Mouse (Mus musculus) hindbrain, embryonic 11.5 days (tissue): ENCODE results near the gene Rhbdf2. TPM values are rescaled to one million over a fixed set of nuclear protein-coding genes. Genes with fewer than 3 reads are reported as not detected.
A peak's percentile ranks its signal among the peaks of the same experiment; 100 is the strongest.

Source experiments
- ATAC-seq: fragments of 200-750 bp; cut with Nextera tagmentation; 2 replicates; pipeline ENCODE4 v1.8.0; 2017; ENCODE audit warnings: mild to moderate bottlenecking, moderate TSS enrichment, moderate library complexity; ENCODE audit not compliant: low FRiP score
- DNase-seq: peaks from one replicate; pipeline ENCODE4 v3.0.0-alpha.2; 2015; ENCODE audit warnings: low spot score
- H3K27ac ChIP-seq: fragments of 300-500 bp; sonication (generic); 2 replicates; pipeline ENCODE4 v1.5.1; 2014; ENCODE audit warnings: mild to moderate bottlenecking, low read depth, low read length
- H3K27me3 ChIP-seq: fragments of 300-500 bp; sonication (generic); 2 replicates; pipeline ENCODE4 v1.6.1; 2014; ENCODE audit warnings: mild to moderate bottlenecking, low read length, moderate library complexity, mixed read lengths; ENCODE audit not compliant: control insufficient read depth, insufficient read depth
- H3K36me3 ChIP-seq: fragments of 300-500 bp; sonication (generic); 2 replicates; pipeline ENCODE4 v1.6.1; 2014; ENCODE audit warnings: mild to moderate bottlenecking, low read length, moderate library complexity, mixed read lengths; ENCODE audit not compliant: control insufficient read depth, insufficient read depth
- H3K4me1 ChIP-seq: fragments of 300-500 bp; sonication (generic); replicated peaks from 2 replicates; pipeline ENCODE4 v1.6.1; 2014; ENCODE audit warnings: low read length, mixed read lengths; ENCODE audit not compliant: control insufficient read depth, insufficient read depth
- H3K4me2 ChIP-seq: fragments of 300-500 bp; sonication (generic); replicated peaks from 2 replicates; pipeline ENCODE4 v1.6.1; 2014; ENCODE audit warnings: mild to moderate bottlenecking, low read depth, low read length
- H3K4me3 ChIP-seq: fragments of 300-500 bp; sonication (generic); 2 replicates; pipeline ENCODE4 v1.5.1; 2014; ENCODE audit warnings: low read depth, low read length
- H3K9ac ChIP-seq: fragments of 300-500 bp; sonication (generic); 2 replicates; pipeline ENCODE4 v1.6.1; 2014; ENCODE audit warnings: low read depth, low read length
- H3K9me3 ChIP-seq: fragments of 300-500 bp; sonication (generic); 2 replicates; pipeline ENCODE4 v1.6.1; 2016; ENCODE audit warnings: low read length; ENCODE audit not compliant: control insufficient read depth
- WGBS: fragments of 180-500 bp; shearing (Covaris S2); extraction: QIAGEN DNeasy Blood & Tissue Kit; methylation state at CpG from one replicate; pipeline ENCODE4 v1.1.7; 2014; 5-methylcytosine and 5-hydroxymethylcytosine counted together
- polyA plus RNA-seq: library from polyadenylated mRNA; unstranded; fragments of >200 nt; fragmentation: Nextera tagmentation; extraction: Ambion mirVana; gene quantifications from 2 replicates; pipeline ENCODE4 v1.2.1, GENCODE M21; 2014

Rhbdf2 gene
- polyA plus RNA-seq, 1 experiment from 2014 or later, result 2.1 TPM

GRCm38 (mm10) chr11:116666566-116666965 is 39.7 kb upstream of the Rhbdf2 start:
- Histone ChIP-seq H3K4me2 (no peak overlapping the region), H3K27me3 (peaks cover 4% of the 10 kb centered on the region; the same call in 1 of the 2 replicates), H3K4me1 (peaks cover 14% of the 10 kb centered on the region), H3K27ac (no peak overlapping the region), H3K4me3 (no peak overlapping the region), H3K9ac (no peak overlapping the region), H3K9me3 (no peaks in the 10 kb centered on the region), H3K36me3 (no peaks in the 10 kb centered on the region)
- DNase-seq (no peak), ATAC-seq (no peak)
- 79% methylated on average over 9 of the region's 9 CpGs for WGBS

GRCm38 (mm10) chr11:116665289-116665688 is 38.5 kb upstream of the Rhbdf2 start:
- H3K9me3 ChIP-seq, result no peaks in the 10 kb centered on the region
- no peak for DNase-seq
- H3K36me3 ChIP-seq, result no peaks in the 10 kb centered on the region
- no peak for ATAC-seq
- no peak overlapping the region for H3K4me3 ChIP-seq
- H3K4me2 ChIP-seq, result no peak overlapping the region
- H3K9ac ChIP-seq, result no peak overlapping the region
- peaks cover 16% of the 10 kb centered on the region for H3K4me1 ChIP-seq
- 79% methylated on average over 10 of the region's 10 CpGs for WGBS
- H3K27ac ChIP-seq, result no peak overlapping the region
- peaks cover 4% of the 10 kb centered on the region; the same call in 1 of the 2 replicates for H3K27me3 ChIP-seq

GRCm38 (mm10) chr11:116661948-116662377 is 35.1 kb upstream of the Rhbdf2 start:
- Histone ChIP-seq H3K9me3 (no peaks in the 10 kb centered on the region), H3K27ac (peak overlapping the region; percentile 3; the same call in 1 of the 2 replicates), H3K4me1 (peaks cover 16% of the 10 kb centered on the region), H3K27me3 (peaks cover 4% of the 10 kb centered on the region; the same call in 1 of the 2 replicates), H3K36me3 (no peaks in the 10 kb centered on the region), H3K4me3 (no peak overlapping the region), H3K9ac (peak overlapping the region; percentile 44), H3K4me2 (0 out of 2 replicates have a peak overlapping the region, but pooled peaks have one; percentile 0)
- ATAC-seq (no peak), DNase-seq (no peak)
- WGBS, result 63% methylated on average over 8 of the region's 8 CpGs

GRCm38 (mm10) chr11:116661291-116661947 is 34.6 kb upstream of the Rhbdf2 start:
- peak overlapping the region; percentile 79 for H3K27ac ChIP-seq
- H3K9me3 ChIP-seq, result no peaks in the 10 kb centered on the region
- H3K27me3 ChIP-seq, result peaks cover 4% of the 10 kb centered on the region; the same call in 1 of the 2 replicates
- H3K4me1 ChIP-seq, result peaks cover 16% of the 10 kb centered on the region
- 12% methylated on average over 13 of the region's 13 CpGs for WGBS
- no peaks in the 10 kb centered on the region for H3K36me3 ChIP-seq
- peak; percentile 55 for DNase-seq
- peak overlapping the region; percentile 17; the same call in 1 of the 2 replicates for H3K4me2 ChIP-seq
- H3K4me3 ChIP-seq, result no peak overlapping the region
- ATAC-seq, result peak; percentile 53
- peak overlapping the region; percentile 32; the same call in 1 of the 2 replicates for H3K9ac ChIP-seq

DNA sequence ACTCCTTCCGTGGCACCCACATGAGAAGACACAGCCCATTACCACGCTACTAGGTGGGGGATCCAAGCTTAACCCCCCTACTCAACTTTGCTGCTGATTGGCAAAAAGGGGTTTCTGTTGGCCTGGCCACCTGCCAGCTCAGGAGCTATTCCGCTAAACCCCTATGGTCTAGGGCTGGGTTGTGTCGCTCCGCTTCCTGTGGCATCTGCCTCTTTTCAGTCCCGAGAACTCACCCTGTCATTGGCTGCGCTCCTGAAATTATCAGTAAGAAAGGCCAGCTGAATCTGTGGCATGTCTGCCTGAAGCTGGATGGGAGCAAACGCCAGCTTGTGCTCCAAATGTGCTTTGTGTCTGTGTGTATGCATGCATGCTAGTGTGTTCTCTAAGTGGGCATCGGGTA is 33.4 kb upstream of the Rhbdf2 start:
- no peak for DNase-seq
- H3K27me3 ChIP-seq, result peaks cover 4% of the 10 kb centered on the region; the same call in 1 of the 2 replicates
- 86% methylated on average over 9 of the region's 9 CpGs for WGBS
- no peak for ATAC-seq
- H3K4me3 ChIP-seq, result no peak overlapping the region
- H3K4me1 ChIP-seq, result peaks cover 16% of the 10 kb centered on the region
- H3K36me3 ChIP-seq, result no peaks in the 10 kb centered on the region
- H3K27ac ChIP-seq, result no peak overlapping the region
- H3K9ac ChIP-seq, result no peak overlapping the region; the same call in 1 of the 2 replicates
- no peaks in the 10 kb centered on the region for H3K9me3 ChIP-seq
- H3K4me2 ChIP-seq, result no peak overlapping the region

DNA sequence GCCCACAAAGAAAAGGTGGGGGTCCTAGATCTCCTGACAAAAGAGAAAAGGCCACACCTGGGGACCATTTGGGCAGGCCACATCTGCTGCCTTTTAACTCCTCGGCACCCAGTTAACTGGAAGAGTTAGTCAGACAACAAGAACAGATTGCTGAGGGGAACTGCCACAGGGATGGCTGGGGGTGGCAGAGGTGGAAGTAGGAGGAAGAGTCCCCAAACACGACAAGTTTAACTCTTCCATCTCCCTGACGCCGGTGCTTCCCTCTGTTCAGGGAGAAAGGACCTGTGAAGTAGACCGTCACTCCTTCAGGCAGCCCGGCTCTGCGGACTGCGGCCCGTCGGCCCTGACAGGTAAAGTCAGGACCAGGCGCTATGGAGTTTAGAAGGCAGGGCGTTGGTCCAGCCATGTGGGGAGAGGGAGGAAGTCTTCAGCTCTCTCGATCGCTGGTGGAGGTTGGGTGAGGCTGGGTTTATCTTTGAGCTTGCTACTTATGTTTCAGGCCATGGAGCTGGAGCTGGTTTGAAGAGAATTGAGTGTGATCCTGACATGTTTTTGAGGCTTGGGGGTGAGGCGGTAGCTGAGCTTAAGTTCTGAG is 32.3 kb upstream of the Rhbdf2 start:
- H3K4me1 ChIP-seq, result peaks cover 17% of the 10 kb centered on the region
- H3K9ac ChIP-seq, result no peak overlapping the region
- H3K36me3 ChIP-seq, result no peaks in the 10 kb centered on the region
- no peak overlapping the region for H3K4me3 ChIP-seq
- DNase-seq (no peak), ATAC-seq (no peak)
- no peak overlapping the region for H3K4me2 ChIP-seq
- peaks cover 9% of the 10 kb centered on the region for H3K27me3 ChIP-seq
- no peaks in the 10 kb centered on the region for H3K9me3 ChIP-seq
- H3K27ac ChIP-seq, result no peak overlapping the region
- 81% methylated on average over 15 of the region's 15 CpGs for WGBS

GRCm38 (mm10) chr11:116658238-116658637 is 31.4 kb upstream of the Rhbdf2 start:
- H3K4me3 ChIP-seq, result no peak overlapping the region
- H3K27me3 ChIP-seq, result peaks cover 14% of the 10 kb centered on the region
- peaks cover 16% of the 10 kb centered on the region for H3K4me1 ChIP-seq

DNA sequence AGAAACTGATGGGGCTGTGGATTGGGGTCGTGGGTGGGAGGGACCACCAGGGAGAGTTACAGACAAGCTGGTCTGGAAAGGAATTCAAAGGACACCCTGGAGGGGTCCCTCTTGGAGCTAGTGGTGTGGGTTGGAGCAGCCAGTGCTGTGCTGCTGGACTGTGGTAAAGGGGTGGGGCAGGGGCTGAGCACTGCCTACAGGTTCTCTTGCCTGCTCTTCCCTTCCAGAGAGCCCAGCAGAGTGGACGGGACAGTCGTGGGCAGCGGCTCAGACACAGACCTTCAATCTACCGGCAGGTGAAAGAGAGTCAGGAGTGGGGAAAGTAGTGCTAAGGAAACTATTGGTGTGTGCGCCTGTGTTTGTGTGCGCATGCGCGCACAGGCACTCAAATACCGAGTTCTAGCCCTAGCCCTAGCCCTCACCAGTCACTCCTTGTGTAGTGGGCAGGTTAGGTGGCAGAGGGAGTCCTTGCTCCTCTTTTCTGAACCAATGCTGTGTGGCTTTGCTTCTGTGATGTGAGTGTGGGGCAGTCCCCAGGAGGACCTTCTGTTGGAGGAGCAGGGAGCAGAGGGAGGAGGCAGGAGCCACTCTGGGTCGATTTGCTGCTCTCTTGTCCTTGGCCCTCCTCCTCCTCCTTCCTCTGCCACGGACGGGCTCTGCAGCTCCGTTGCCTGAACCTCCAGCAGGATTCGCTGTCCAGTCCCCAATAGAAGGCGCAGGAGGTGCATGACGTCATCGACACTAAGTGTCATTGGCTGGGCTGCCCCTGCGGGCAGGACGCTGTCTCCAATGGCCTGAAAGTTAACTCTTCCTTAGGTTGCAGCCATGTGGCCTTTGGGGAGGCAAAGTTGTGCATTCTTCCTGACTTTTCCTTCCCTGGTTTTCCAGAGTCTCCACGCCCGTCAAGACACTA is 30.7 kb upstream of the Rhbdf2 start:
- ATAC-seq (peak; percentile 84), DNase-seq (peak; percentile 92)
- H3K9me3 ChIP-seq, result no peaks in the 10 kb centered on the region
- peak overlapping the region; percentile 27 for H3K4me3 ChIP-seq
- no peaks in the 10 kb centered on the region for H3K36me3 ChIP-seq
- H3K9ac ChIP-seq, result peak overlapping the region; percentile 58
- H3K4me2 ChIP-seq, result peak overlapping the region; percentile 39
- peak overlapping the region; percentile 88 for H3K27ac ChIP-seq
- H3K27me3 ChIP-seq, result peaks cover 19% of the 10 kb centered on the region
- H3K4me1 ChIP-seq, result peaks cover 11% of the 10 kb centered on the region
- 8% methylated on average over 22 of the region's 22 CpGs for WGBS

More at GRCm38 (mm10) chr11:116658238-116658637, 31.4 kb upstream of the Rhbdf2 start:
- 0 out of 2 replicates have a peak overlapping the region, but pooled peaks have one; percentile 1 for H3K4me2 ChIP-seq
- peak overlapping the region; percentile 88; the same call in 1 of the 2 replicates for H3K27ac ChIP-seq
- H3K9me3 ChIP-seq, result no peaks in the 10 kb centered on the region
- DNase-seq (no peak), ATAC-seq (no peak)
- 68% methylated on average over 10 of the region's 10 CpGs for WGBS
- H3K9ac ChIP-seq, result no peak overlapping the region
- H3K36me3 ChIP-seq, result no peaks in the 10 kb centered on the region
